Mouse (Mus musculus): Measurements from ENCODE around the gene 1810062G17Rik. TPM values are rescaled to one million over a fixed set of nuclear protein-coding genes. Genes with fewer than 3 reads are reported as not detected.
A peak's percentile ranks its signal among the peaks of the same experiment; 100 is the strongest.

Gene 1810062G17Rik
- polyA plus RNA-seq, 1 experiment from 2014 or later = 0.19 TPM

- Histone ChIP-seq H3K9ac (no peak overlapping the region), H3K27me3 (replicated peaks) (peaks cover 4% of the 10 kb centered on the region; the same call in 1 of the 2 replicates), H3K36me3 (replicated peaks) (no peaks in the 10 kb centered on the region), H3K4me2 (no peak overlapping the region), H3K4me1 (peaks cover 12% of the 10 kb centered on the region), H3K4me3 (no peak overlapping the region), H3K9me3 (no peaks in the 10 kb centered on the region), H3K27ac (no peak overlapping the region)
- no peak for ATAC-seq (replicated peaks)
- WGBS = 55% methylated on average over 2 of the region's 2 CpGs
Measured at GRCm38 (mm10) chr3:36480486-36480885, 4.7 kb downstream of the 1810062G17Rik start.

- H3K27me3 ChIP-seq (replicated peaks) = peaks cover 4% of the 10 kb centered on the region; the same call in 1 of the 2 replicates
- ATAC-seq (replicated peaks) = peak; percentile 74
- 5% methylated on average over 11 of the region's 11 CpGs for WGBS
Measured at GRCm38 (mm10) chr3:36481776-36482193, 6.0 kb downstream of the 1810062G17Rik start.

GRCm38 (mm10) chr3:36482940-36483339 is 7.2 kb downstream of the 1810062G17Rik start:
- H3K4me1 ChIP-seq = peaks cover 5% of the 10 kb centered on the region

More at GRCm38 (mm10) chr3:36481776-36482193, 6.0 kb downstream of the 1810062G17Rik start:
- H3K9me3 ChIP-seq = no peaks in the 10 kb centered on the region
- H3K4me3 ChIP-seq = no peak overlapping the region
- peak overlapping the region; percentile 66 for H3K27ac ChIP-seq
- H3K36me3 ChIP-seq (replicated peaks) = no peaks in the 10 kb centered on the region
- no peak overlapping the region for H3K9ac ChIP-seq
- 0 out of 2 replicates have a peak overlapping the region, but pooled peaks have one; percentile 5 for H3K4me2 ChIP-seq
- H3K4me1 ChIP-seq = peaks cover 5% of the 10 kb centered on the region

GRCm38 (mm10) chr3:36484292-36484691 is 8.6 kb downstream of the 1810062G17Rik start:
- Histone ChIP-seq H3K9me3 (no peaks in the 10 kb centered on the region), H3K27ac (no peak overlapping the region), H3K36me3 (replicated peaks) (no peaks in the 10 kb centered on the region), H3K27me3 (replicated peaks) (no peaks in the 10 kb centered on the region), H3K4me3 (no peak overlapping the region), H3K9ac (no peak overlapping the region), H3K4me1 (peaks cover 5% of the 10 kb centered on the region), H3K4me2 (no peak overlapping the region)
- 95% methylated on average over 4 of the region's 4 CpGs for WGBS
- ATAC-seq (replicated peaks) = no peak

More at GRCm38 (mm10) chr3:36482940-36483339, 7.2 kb downstream of the 1810062G17Rik start:
- Histone ChIP-seq H3K4me2 (no peak overlapping the region), H3K9me3 (no peaks in the 10 kb centered on the region), H3K27me3 (replicated peaks) (no peaks in the 10 kb centered on the region; the same call in 1 of the 2 replicates), H3K27ac (no peak overlapping the region), H3K9ac (no peak overlapping the region), H3K4me3 (no peak overlapping the region), H3K36me3 (replicated peaks) (no peaks in the 10 kb centered on the region)
- 44% methylated on average over 9 of the region's 9 CpGs for WGBS
- no peak for ATAC-seq (replicated peaks)

- no peak overlapping the region for H3K4me2 ChIP-seq
- no peaks in the 10 kb centered on the region for H3K27me3 ChIP-seq (replicated peaks)
- no peak overlapping the region for H3K9ac ChIP-seq
- WGBS = 50% methylated on average over 6 of the region's 6 CpGs
- H3K4me3 ChIP-seq = no peak overlapping the region
- peaks cover 5% of the 10 kb centered on the region for H3K4me1 ChIP-seq
- no peaks in the 10 kb centered on the region for H3K36me3 ChIP-seq (replicated peaks)
- no peaks in the 10 kb centered on the region for H3K9me3 ChIP-seq
- H3K27ac ChIP-seq = no peak overlapping the region
- no peak for ATAC-seq (replicated peaks)
Measured at GRCm38 (mm10) chr3:36486176-36486575, 10.4 kb downstream of the 1810062G17Rik start.

- Histone ChIP-seq H3K4me2 (no peak overlapping the region), H3K4me3 (no peak overlapping the region), H3K9ac (no peak overlapping the region), H3K27ac (no peak overlapping the region), H3K27me3 (replicated peaks) (no peaks in the 10 kb centered on the region), H3K36me3 (replicated peaks) (no peaks in the 10 kb centered on the region), H3K4me1 (peaks cover 1% of the 10 kb centered on the region), H3K9me3 (no peaks in the 10 kb centered on the region)
- no peak for ATAC-seq (replicated peaks)
- WGBS = 91% methylated on average over 6 of the region's 6 CpGs
Measured at GRCm38 (mm10) chr3:36486881-36487280, 11.1 kb downstream of the 1810062G17Rik start.

GRCm38 (mm10) chr3:36488367-36488766 is 12.6 kb downstream of the 1810062G17Rik start:
- no peak overlapping the region for H3K27ac ChIP-seq
- H3K4me2 ChIP-seq = no peak overlapping the region
- no peaks in the 10 kb centered on the region for H3K4me1 ChIP-seq
- ATAC-seq (replicated peaks) = no peak
- H3K9ac ChIP-seq = no peak overlapping the region
- H3K36me3 ChIP-seq (replicated peaks) = no peaks in the 10 kb centered on the region
- WGBS = 56% methylated on average over 1 of the region's 1 CpGs
- H3K4me3 ChIP-seq = no peak overlapping the region
- no peaks in the 10 kb centered on the region for H3K9me3 ChIP-seq
- H3K27me3 ChIP-seq (replicated peaks) = no peaks in the 10 kb centered on the region

GRCm38 (mm10) chr3:36488899-36489589 is 13.3 kb downstream of the 1810062G17Rik start:
- Histone ChIP-seq H3K9me3 (no peaks in the 10 kb centered on the region), H3K27ac (no peak overlapping the region), H3K4me1 (peaks cover 5% of the 10 kb centered on the region), H3K9ac (no peak overlapping the region), H3K36me3 (replicated peaks) (no peaks in the 10 kb centered on the region), H3K27me3 (replicated peaks) (no peaks in the 10 kb centered on the region), H3K4me2 (no peak overlapping the region), H3K4me3 (no peak overlapping the region)
- ATAC-seq (replicated peaks) = no peak
- 84% methylated on average over 6 of the region's 6 CpGs for WGBS

GRCm38 (mm10) chr3:36489590-36489910 is 13.8 kb downstream of the 1810062G17Rik start:
- Histone ChIP-seq H3K4me2 (no peak overlapping the region), H3K27ac (no peak overlapping the region), H3K4me3 (no peak overlapping the region), H3K9ac (no peak overlapping the region), H3K36me3 (replicated peaks) (no peaks in the 10 kb centered on the region), H3K9me3 (no peaks in the 10 kb centered on the region), H3K4me1 (peaks cover 5% of the 10 kb centered on the region), H3K27me3 (replicated peaks) (no peaks in the 10 kb centered on the region)
- 100% methylated on average over 1 of the region's 1 CpGs for WGBS
- ATAC-seq (replicated peaks) = no peak

GRCm38 (mm10) chr3:36491535-36491934 is 15.8 kb downstream of the 1810062G17Rik start:
- WGBS = 92% methylated on average over 5 of the region's 5 CpGs
- Histone ChIP-seq H3K27me3 (replicated peaks) (no peaks in the 10 kb centered on the region), H3K9me3 (no peaks in the 10 kb centered on the region), H3K4me3 (no peak overlapping the region), H3K9ac (no peak overlapping the region), H3K4me1 (peaks cover 5% of the 10 kb centered on the region), H3K4me2 (no peak overlapping the region), H3K27ac (no peak overlapping the region), H3K36me3 (replicated peaks) (no peaks in the 10 kb centered on the region)
- ATAC-seq (replicated peaks) = no peak

- H3K9me3 ChIP-seq = no peaks in the 10 kb centered on the region
- no peaks in the 10 kb centered on the region for H3K36me3 ChIP-seq (replicated peaks)
- no peak for ATAC-seq (replicated peaks)
- H3K4me3 ChIP-seq = no peak overlapping the region
- 88% methylated on average over 9 of the region's 9 CpGs for WGBS
- H3K27ac ChIP-seq = no peak overlapping the region
- no peak overlapping the region for H3K4me2 ChIP-seq
- H3K4me1 ChIP-seq = peaks cover 5% of the 10 kb centered on the region
- H3K9ac ChIP-seq = no peak overlapping the region
- no peaks in the 10 kb centered on the region for H3K27me3 ChIP-seq (replicated peaks)
Measured at GRCm38 (mm10) chr3:36492716-36493391, 17.1 kb downstream of the 1810062G17Rik start.

GRCm38 (mm10) chr3:36493641-36494283 is 18.0 kb downstream of the 1810062G17Rik start:
- Histone ChIP-seq H3K27ac (no peak overlapping the region), H3K27me3 (replicated peaks) (no peaks in the 10 kb centered on the region), H3K4me3 (no peak overlapping the region), H3K9me3 (no peaks in the 10 kb centered on the region), H3K9ac (no peak overlapping the region), H3K36me3 (replicated peaks) (no peaks in the 10 kb centered on the region), H3K4me2 (no peak overlapping the region), H3K4me1 (peaks cover 5% of the 10 kb centered on the region)
- WGBS = 62% methylated on average over 6 of the region's 6 CpGs
- ATAC-seq (replicated peaks) = peak; percentile 79

Measured in midbrain, embryonic 15.5 days (tissue).